Mouse (Mus musculus) brain, embryonic 14.5 days (tissue): ENCODE results near the gene Hist1h2bp.
"Not testable (repeated sequence)": the region's sequence is repeated elsewhere in the genome, so short reads cannot be mapped to it uniquely, and the experiment has no call there.

Experiments used
- CTCF ChIP-seq: fragments of 200-500 bp; IDR thresholded peaks from 2 replicates; pipeline ENCODE4 v1.5.1; 2012; ENCODE audit warnings: inconsistent platforms, mild to moderate bottlenecking, moderate library complexity, borderline replicate concordance; ENCODE audit not compliant: insufficient read depth, insufficient read length; ENCODE audit errors: extremely low read depth
- POLR2A ChIP-seq: fragments of 200-500 bp; IDR thresholded peaks from 2 replicates; pipeline ENCODE4 v1.6.1; 2012; ENCODE audit warnings: mild to moderate bottlenecking, inconsistent platforms, borderline replicate concordance; ENCODE audit not compliant: poor library complexity, insufficient read depth, insufficient read length, severe bottlenecking; ENCODE audit errors: extremely low read depth

GRCm38 (mm10) chr13:21820082-21820890 lies 33.0 kb downstream of the Hist1h2bp start:
- not testable (repeated sequence) for TF ChIP-seq CTCF, POLR2A
